Mouse (Mus musculus): ENCODE data around the gene Prickle2. TPM values are rescaled to one million over a fixed set of nuclear protein-coding genes. Genes with fewer than 3 reads are reported as not detected.

Gene Prickle2
- polyA plus RNA-seq, 1 experiment from 2014 or later, result 11.7 TPM

- Histone ChIP-seq H3K4me1 (peaks cover 10% of the 10 kb centered on the region), H3K36me3 (peaks cover 23% of the 10 kb centered on the region), H3K4me3 (no peak overlapping the region), H3K27ac (no peak overlapping the region), H3K4me2 (replicated peaks) (0 out of 2 replicates have a peak overlapping the region, but pooled peaks have one; percentile 18), H3K9ac (no peak overlapping the region), H3K27me3 (replicated peaks) (no peaks in the 10 kb centered on the region), H3K9me3 (no peaks in the 10 kb centered on the region)
- 38% methylated on average over 8 of the region's 8 CpGs for WGBS
- ATAC-seq (ENCODE audit: low FRiP score, low read depth), result peak; percentile 65; the same call in 1 of the 2 replicates
Observed at GRCm38 (mm10) chr6:92414478-92415404, 291.2 kb downstream of the Prickle2 start.

- Histone ChIP-seq H3K4me2 (replicated peaks) (no peak overlapping the region), H3K36me3 (peaks cover 20% of the 10 kb centered on the region), H3K9ac (no peak overlapping the region), H3K4me3 (no peak overlapping the region), H3K27me3 (replicated peaks) (no peaks in the 10 kb centered on the region), H3K27ac (no peak overlapping the region), H3K4me1 (peaks cover 10% of the 10 kb centered on the region), H3K9me3 (no peaks in the 10 kb centered on the region)
- 66% methylated on average over 1 of the region's 1 CpGs for WGBS
- no peak for ATAC-seq (ENCODE audit: low FRiP score, low read depth)
Observed at GRCm38 (mm10) chr6:92413982-92414381, 292.0 kb downstream of the Prickle2 start.

GRCm38 (mm10) chr6:92409788-92410187, 296.2 kb downstream of the Prickle2 start:
- WGBS, result 91% methylated on average over 3 of the region's 3 CpGs
- H3K9ac ChIP-seq, result no peak overlapping the region
- H3K4me1 ChIP-seq, result peaks cover 12% of the 10 kb centered on the region
- H3K27me3 ChIP-seq (replicated peaks), result no peaks in the 10 kb centered on the region
- peaks cover 15% of the 10 kb centered on the region for H3K36me3 ChIP-seq
- H3K27ac ChIP-seq, result no peak overlapping the region
- ATAC-seq (ENCODE audit: low FRiP score, low read depth), result no peak
- no peaks in the 10 kb centered on the region for H3K9me3 ChIP-seq
- no peak overlapping the region for H3K4me2 ChIP-seq (replicated peaks)
- no peak overlapping the region for H3K4me3 ChIP-seq

GRCm38 (mm10) chr6:92407259-92407658, 298.7 kb downstream of the Prickle2 start:
- H3K36me3 ChIP-seq, result peaks cover 15% of the 10 kb centered on the region
- 70% methylated on average over 5 of the region's 5 CpGs for WGBS
- no peak overlapping the region for H3K4me3 ChIP-seq
- H3K27me3 ChIP-seq (replicated peaks), result no peaks in the 10 kb centered on the region
- H3K9ac ChIP-seq, result no peak overlapping the region
- H3K4me2 ChIP-seq (replicated peaks), result no peak overlapping the region
- ATAC-seq (ENCODE audit: low FRiP score, low read depth), result 0 out of 2 replicates have a peak, but pooled peaks have one; percentile 37
- 0 out of 2 replicates have a peak, but pooled peaks cover 7% of the 10 kb centered on the region for H3K4me1 ChIP-seq
- no peaks in the 10 kb centered on the region for H3K9me3 ChIP-seq
- no peak overlapping the region for H3K27ac ChIP-seq

- ATAC-seq (ENCODE audit: low FRiP score, low read depth), result no peak
- Histone ChIP-seq H3K4me3 (no peak overlapping the region), H3K4me1 (0 out of 2 replicates have a peak, but pooled peaks cover 7% of the 10 kb centered on the region), H3K9ac (no peak overlapping the region), H3K4me2 (replicated peaks) (no peak overlapping the region), H3K36me3 (peaks cover 5% of the 10 kb centered on the region), H3K9me3 (no peaks in the 10 kb centered on the region), H3K27me3 (replicated peaks) (no peaks in the 10 kb centered on the region), H3K27ac (no peak overlapping the region)
- WGBS, result 74% methylated on average over 8 of the region's 8 CpGs
Observed at GRCm38 (mm10) chr6:92405571-92405970, 300.4 kb downstream of the Prickle2 start.

- H3K4me2 ChIP-seq (replicated peaks), result no peak overlapping the region
- H3K27ac ChIP-seq, result no peak overlapping the region
- WGBS, result 91% methylated on average over 6 of the region's 6 CpGs
- H3K27me3 ChIP-seq (replicated peaks), result no peaks in the 10 kb centered on the region
- no peak overlapping the region for H3K4me3 ChIP-seq
- no peak overlapping the region for H3K9ac ChIP-seq
- no peak for ATAC-seq (ENCODE audit: low FRiP score, low read depth)
- no peaks in the 10 kb centered on the region for H3K36me3 ChIP-seq
- no peaks in the 10 kb centered on the region for H3K4me1 ChIP-seq
- H3K9me3 ChIP-seq, result no peaks in the 10 kb centered on the region
Observed at GRCm38 (mm10) chr6:92397876-92398275, 308.1 kb downstream of the Prickle2 start.

- Histone ChIP-seq H3K9ac (no peak overlapping the region), H3K9me3 (no peaks in the 10 kb centered on the region), H3K27ac (no peak overlapping the region), H3K27me3 (replicated peaks) (no peaks in the 10 kb centered on the region), H3K36me3 (no peaks in the 10 kb centered on the region), H3K4me3 (no peak overlapping the region), H3K4me1 (no peaks in the 10 kb centered on the region), H3K4me2 (replicated peaks) (no peak overlapping the region)
- ATAC-seq (ENCODE audit: low FRiP score, low read depth), result no peak
- WGBS, result 89% methylated on average over 4 of the region's 4 CpGs
Observed at GRCm38 (mm10) chr6:92395556-92395955, 310.4 kb downstream of the Prickle2 start.

GRCm38 (mm10) chr6:92395143-92395542, 310.8 kb downstream of the Prickle2 start:
- H3K27me3 ChIP-seq (replicated peaks), result no peaks in the 10 kb centered on the region
- H3K36me3 ChIP-seq, result no peaks in the 10 kb centered on the region
- H3K4me2 ChIP-seq (replicated peaks), result no peak overlapping the region
- 78% methylated on average over 1 of the region's 1 CpGs for WGBS
- ATAC-seq (ENCODE audit: low FRiP score, low read depth), result no peak
- H3K4me3 ChIP-seq, result no peak overlapping the region
- H3K9ac ChIP-seq, result no peak overlapping the region
- H3K4me1 ChIP-seq, result no peaks in the 10 kb centered on the region
- H3K9me3 ChIP-seq, result no peaks in the 10 kb centered on the region
- H3K27ac ChIP-seq, result no peak overlapping the region

GRCm38 (mm10) chr6:92394628-92395027, 311.3 kb downstream of the Prickle2 start:
- Histone ChIP-seq H3K9me3 (no peaks in the 10 kb centered on the region), H3K27me3 (replicated peaks) (no peaks in the 10 kb centered on the region), H3K9ac (no peak overlapping the region), H3K36me3 (no peaks in the 10 kb centered on the region), H3K4me2 (replicated peaks) (no peak overlapping the region), H3K4me3 (no peak overlapping the region), H3K4me1 (no peaks in the 10 kb centered on the region), H3K27ac (no peak overlapping the region)
- ATAC-seq (ENCODE audit: low FRiP score, low read depth), result no peak
- WGBS, result 85% methylated on average over 5 of the region's 5 CpGs

GRCm38 (mm10) chr6:92390321-92390720, 315.6 kb downstream of the Prickle2 start:
- WGBS, result 88% methylated on average over 4 of the region's 4 CpGs
- Histone ChIP-seq H3K9me3 (no peaks in the 10 kb centered on the region), H3K4me2 (replicated peaks) (no peak overlapping the region), H3K36me3 (no peaks in the 10 kb centered on the region), H3K9ac (no peak overlapping the region), H3K27me3 (replicated peaks) (no peaks in the 10 kb centered on the region), H3K4me1 (no peaks in the 10 kb centered on the region), H3K4me3 (no peak overlapping the region), H3K27ac (no peak overlapping the region)
- ATAC-seq (ENCODE audit: low FRiP score, low read depth), result no peak

- Histone ChIP-seq H3K4me2 (replicated peaks) (no peak overlapping the region), H3K27ac (no peak overlapping the region), H3K4me3 (no peak overlapping the region), H3K9ac (no peak overlapping the region), H3K36me3 (no peaks in the 10 kb centered on the region), H3K27me3 (replicated peaks) (no peaks in the 10 kb centered on the region), H3K9me3 (no peaks in the 10 kb centered on the region), H3K4me1 (peaks cover 4% of the 10 kb centered on the region; the same call in 1 of the 2 replicates)
- 78% methylated on average over 5 of the region's 5 CpGs for WGBS
- no peak for ATAC-seq (ENCODE audit: low FRiP score, low read depth)
Observed at GRCm38 (mm10) chr6:92388681-92389080, 317.3 kb downstream of the Prickle2 start.

GRCm38 (mm10) chr6:92383196-92383782, 322.7 kb downstream of the Prickle2 start:
- H3K9ac ChIP-seq, result no peak overlapping the region
- H3K9me3 ChIP-seq, result 0 out of 2 replicates have a peak, but pooled peaks cover 4% of the 10 kb centered on the region
- no peak overlapping the region for H3K4me3 ChIP-seq
- no peak for ATAC-seq (ENCODE audit: low FRiP score, low read depth)
- WGBS, result 49% methylated on average over 14 of the region's 14 CpGs
- H3K4me1 ChIP-seq, result peaks cover 12% of the 10 kb centered on the region
- no peaks in the 10 kb centered on the region for H3K27me3 ChIP-seq (replicated peaks)
- peak overlapping the region; percentile 27 for H3K4me2 ChIP-seq (replicated peaks)
- peak overlapping the region; percentile 7; the same call in 1 of the 2 replicates for H3K27ac ChIP-seq
- H3K36me3 ChIP-seq, result no peaks in the 10 kb centered on the region
